Mouse (Mus musculus): ENCODE results near the gene Epo. TPM values are rescaled to one million over a fixed set of nuclear protein-coding genes. Genes with fewer than 3 reads are reported as not detected.

Epo gene
- polyA plus RNA-seq, 1 experiment = not detected

DNA sequence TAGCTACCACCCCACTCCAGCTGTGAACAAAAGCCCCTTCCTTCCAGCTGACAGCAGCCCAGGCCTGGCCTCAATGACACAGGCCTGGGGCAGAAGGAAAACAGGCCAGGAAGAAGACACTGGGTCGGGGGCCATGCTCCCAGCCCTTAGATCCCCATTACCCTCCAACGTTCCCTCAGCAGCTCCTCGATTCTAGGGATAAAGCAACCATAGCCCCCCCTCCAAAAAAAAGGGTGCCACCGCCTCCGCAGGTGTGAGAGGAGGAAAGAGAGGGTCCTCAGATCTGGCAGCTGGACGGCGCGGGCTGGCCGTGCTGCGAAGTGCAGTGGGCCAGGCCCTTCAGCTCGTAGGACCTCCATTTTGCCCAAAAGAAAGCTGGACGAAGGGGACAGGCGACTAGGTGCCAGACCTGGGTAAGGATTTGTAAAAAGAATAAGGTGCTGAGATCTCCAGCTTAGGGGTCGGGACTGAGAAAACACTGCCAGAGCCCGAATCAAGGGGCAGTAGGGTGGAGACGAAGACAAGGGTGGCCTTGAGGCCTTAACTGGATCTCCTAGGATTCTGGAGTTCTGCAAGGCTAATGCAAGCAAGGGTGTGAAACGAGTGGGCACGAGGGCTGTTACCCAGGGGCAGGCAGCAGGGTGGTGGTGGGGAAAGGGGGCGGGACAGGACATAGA, 773 bp downstream of the Epo start:
- under 1% methylated on average over 19 of the region's 19 CpGs for WGBS
- peaks cover 6% of the 10 kb centered on the region for H3K4me1 ChIP-seq (ENCODE audit: control insufficient read depth, insufficient read depth, insufficient read length, low read length)
- H3K27ac ChIP-seq (ENCODE audit: insufficient read depth, low read depth, low read length) = peak overlapping the region; percentile 85
- H3K36me3 ChIP-seq (ENCODE audit: control insufficient read depth, insufficient read depth, low read length) = peaks cover 30% of the 10 kb centered on the region
- TF ChIP-seq CTCF (IDR thresholded peaks at IDR 0.05; ENCODE audit: extremely low read depth, insufficient read length, insufficient replicate concordance, low read depth, low read length) (no peak), POLR2A (IDR thresholded peaks at IDR 0.05; ENCODE audit: low read depth, low read length) (no peak)
- H3K4me3 ChIP-seq (ENCODE audit: low read depth, low read length) = peak overlapping the region; percentile 88
- H3K27me3 ChIP-seq (ENCODE audit: control insufficient read depth, insufficient read depth, low read length) = no peaks in the 10 kb centered on the region

DNA sequence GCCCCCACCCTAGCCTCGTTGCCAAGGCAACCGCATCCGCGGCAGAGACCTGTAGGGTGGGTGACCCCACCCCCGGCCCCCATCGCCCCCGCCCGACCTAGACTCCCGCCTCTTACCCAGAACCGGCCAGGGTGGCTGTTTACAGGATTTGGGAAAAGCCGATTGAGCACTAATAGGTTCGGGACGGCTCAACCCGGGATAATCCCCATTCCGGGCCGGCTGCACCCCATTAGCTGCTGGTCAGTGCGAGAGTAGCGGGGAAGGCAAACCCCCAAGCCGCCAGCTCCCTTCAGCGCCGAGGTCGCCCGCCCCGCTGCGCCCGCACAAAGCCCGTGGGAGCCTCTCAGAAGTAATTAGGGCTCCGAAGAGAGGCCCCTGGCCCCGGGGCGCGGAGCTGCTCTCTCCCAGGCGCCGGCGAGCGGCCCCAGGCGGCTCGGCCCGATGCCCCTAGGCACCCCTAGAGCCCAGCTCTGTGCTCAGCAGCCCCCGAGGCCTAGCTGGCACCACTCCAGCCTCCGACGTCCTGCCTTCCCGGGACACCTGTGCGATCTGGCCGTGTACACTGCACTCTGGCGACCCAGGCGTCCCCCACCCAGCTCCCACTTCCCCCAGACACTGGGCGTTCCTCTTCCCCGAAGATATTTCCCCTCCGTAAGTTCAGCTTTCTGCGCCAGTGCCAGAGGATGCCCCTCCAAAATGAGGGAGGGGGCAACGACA, 1.5 kb downstream of the Epo start:
- under 1% methylated on average over 51 of the region's 51 CpGs for WGBS
- Histone ChIP-seq H3K27me3 (ENCODE audit: control insufficient read depth, insufficient read depth, low read length) (no peaks in the 10 kb centered on the region), H3K36me3 (ENCODE audit: control insufficient read depth, insufficient read depth, low read length) (peaks cover 36% of the 10 kb centered on the region), H3K4me3 (ENCODE audit: low read depth, low read length) (peak overlapping the region; percentile 88), H3K27ac (ENCODE audit: insufficient read depth, low read depth, low read length) (peak overlapping the region; percentile 85), H3K4me1 (ENCODE audit: control insufficient read depth, insufficient read depth, insufficient read length, low read length) (peaks cover 6% of the 10 kb centered on the region)
- TF ChIP-seq CTCF (IDR thresholded peaks at IDR 0.05; ENCODE audit: extremely low read depth, insufficient read length, insufficient replicate concordance, low read depth, low read length) (no peak), POLR2A (IDR thresholded peaks at IDR 0.05; ENCODE audit: low read depth, low read length) (no peak)

- 1% methylated on average over 46 of the region's 46 CpGs for WGBS
- no peaks in the 10 kb centered on the region for H3K27me3 ChIP-seq (ENCODE audit: control insufficient read depth, insufficient read depth, low read length)
- TF ChIP-seq CTCF (IDR thresholded peaks at IDR 0.05; ENCODE audit: extremely low read depth, insufficient read length, insufficient replicate concordance, low read depth, low read length) (no peak), POLR2A (IDR thresholded peaks at IDR 0.05; ENCODE audit: low read depth, low read length) (no peak)
- H3K4me3 ChIP-seq (ENCODE audit: low read depth, low read length) = peak overlapping the region; percentile 88
- H3K4me1 ChIP-seq (ENCODE audit: control insufficient read depth, insufficient read depth, insufficient read length, low read length) = peaks cover 6% of the 10 kb centered on the region
- peaks cover 39% of the 10 kb centered on the region for H3K36me3 ChIP-seq (ENCODE audit: control insufficient read depth, insufficient read depth, low read length)
- peak overlapping the region; percentile 50 for H3K27ac ChIP-seq (ENCODE audit: insufficient read depth, low read depth, low read length)
Measured at GRCm38 (mm10) chr5:137530588-137531413, 2.2 kb downstream of the Epo start.

GRCm38 (mm10) chr5:137530075-137530474, 3.0 kb downstream of the Epo start:
- WGBS = 79% methylated on average over 8 of the region's 8 CpGs
- Histone ChIP-seq H3K4me3 (ENCODE audit: low read depth, low read length) (peak overlapping the region; percentile 88), H3K27me3 (ENCODE audit: control insufficient read depth, insufficient read depth, low read length) (no peaks in the 10 kb centered on the region), H3K4me1 (ENCODE audit: control insufficient read depth, insufficient read depth, insufficient read length, low read length) (peaks cover 6% of the 10 kb centered on the region), H3K36me3 (ENCODE audit: control insufficient read depth, insufficient read depth, low read length) (peaks cover 46% of the 10 kb centered on the region), H3K27ac (ENCODE audit: insufficient read depth, low read depth, low read length) (no peak overlapping the region)
- TF ChIP-seq POLR2A (IDR thresholded peaks at IDR 0.05; ENCODE audit: low read depth, low read length) (no peak), CTCF (IDR thresholded peaks at IDR 0.05; ENCODE audit: extremely low read depth, insufficient read length, insufficient replicate concordance, low read depth, low read length) (no peak)

- Histone ChIP-seq H3K27ac (ENCODE audit: insufficient read depth, low read depth, low read length) (no peak overlapping the region), H3K4me1 (ENCODE audit: control insufficient read depth, insufficient read depth, insufficient read length, low read length) (peaks cover 2% of the 10 kb centered on the region; the same call in 1 of the 2 replicates), H3K36me3 (ENCODE audit: control insufficient read depth, insufficient read depth, low read length) (peaks cover 50% of the 10 kb centered on the region), H3K4me3 (ENCODE audit: low read depth, low read length) (no peak overlapping the region), H3K27me3 (ENCODE audit: control insufficient read depth, insufficient read depth, low read length) (no peaks in the 10 kb centered on the region)
- no peak for TF ChIP-seq CTCF (IDR thresholded peaks at IDR 0.05; ENCODE audit: extremely low read depth, insufficient read length, insufficient replicate concordance, low read depth, low read length)
- no peak for TF ChIP-seq POLR2A (IDR thresholded peaks at IDR 0.05; ENCODE audit: low read depth, low read length)
- WGBS = 77% methylated on average over 15 of the region's 15 CpGs
Measured at GRCm38 (mm10) chr5:137529221-137529995, 3.6 kb downstream of the Epo start.

GRCm38 (mm10) chr5:137528247-137528968, 4.6 kb downstream of the Epo start:
- H3K27ac ChIP-seq (ENCODE audit: insufficient read depth, low read depth, low read length) = no peak overlapping the region
- 79% methylated on average over 22 of the region's 22 CpGs for WGBS
- TF ChIP-seq CTCF (IDR thresholded peaks at IDR 0.05; ENCODE audit: extremely low read depth, insufficient read length, insufficient replicate concordance, low read depth, low read length) = no peak
- TF ChIP-seq POLR2A (IDR thresholded peaks at IDR 0.05; ENCODE audit: low read depth, low read length) = no peak
- no peak overlapping the region for H3K4me3 ChIP-seq (ENCODE audit: low read depth, low read length)
- H3K36me3 ChIP-seq (ENCODE audit: control insufficient read depth, insufficient read depth, low read length) = peaks cover 60% of the 10 kb centered on the region
- peaks cover 2% of the 10 kb centered on the region; the same call in 1 of the 2 replicates for H3K4me1 ChIP-seq (ENCODE audit: control insufficient read depth, insufficient read depth, insufficient read length, low read length)
- H3K27me3 ChIP-seq (ENCODE audit: control insufficient read depth, insufficient read depth, low read length) = no peaks in the 10 kb centered on the region

Measured in small intestine, adult 2 months (tissue).